Mouse (Mus musculus): Measurements from ENCODE around the gene Snd1. TPM values are rescaled to one million over a fixed set of nuclear protein-coding genes. Genes with fewer than 3 reads are reported as not detected.

Gene Snd1
- polyA plus RNA-seq, 1 experiment from 2014 or later, result 84.5 TPM

DNA sequence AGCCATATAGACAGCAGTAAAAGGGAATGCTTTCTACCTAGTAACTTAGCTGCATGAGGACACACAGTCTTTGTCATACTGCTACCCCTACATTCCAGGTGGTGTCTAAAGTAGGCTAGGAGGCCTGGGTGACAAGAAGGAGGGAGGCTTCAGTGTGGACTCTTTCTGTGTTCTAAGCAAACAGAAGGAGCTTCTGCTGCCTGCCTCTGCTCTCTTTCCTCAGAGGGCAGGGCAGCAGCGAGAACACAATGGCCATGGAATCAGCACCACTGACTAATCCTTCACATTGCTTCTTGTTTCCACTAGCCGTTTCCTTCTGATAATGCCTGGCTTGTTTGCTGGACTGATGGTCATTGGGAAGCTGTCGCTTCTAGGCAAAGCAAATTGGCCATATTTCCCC is 316.2 kb downstream of the Snd1 start:
- H3K9ac ChIP-seq (replicated peaks; ENCODE audit: low read length), result no peak overlapping the region
- 16% methylated on average over 3 of the region's 3 CpGs for WGBS
- no peaks in the 10 kb centered on the region for H3K9me3 ChIP-seq (ENCODE audit: control insufficient read depth, low read length)
- H3K4me3 ChIP-seq (replicated peaks; ENCODE audit: low read depth, low read length), result no peak overlapping the region
- H3K36me3 ChIP-seq (ENCODE audit: control insufficient read depth, insufficient read depth, low read length), result no peaks in the 10 kb centered on the region
- no peaks in the 10 kb centered on the region for H3K27me3 ChIP-seq (ENCODE audit: control insufficient read depth, insufficient read depth, low read length)
- no peak for DNase-seq
- H3K4me1 ChIP-seq (ENCODE audit: control insufficient read depth, insufficient read depth, low read length), result peaks cover 11% of the 10 kb centered on the region
- H3K4me2 ChIP-seq (ENCODE audit: low read length), result no peak overlapping the region
- no peak overlapping the region for H3K27ac ChIP-seq (replicated peaks; ENCODE audit: low read depth, low read length)
- no peak for ATAC-seq (ENCODE audit: low FRiP score, low TSS enrichment)

DNA sequence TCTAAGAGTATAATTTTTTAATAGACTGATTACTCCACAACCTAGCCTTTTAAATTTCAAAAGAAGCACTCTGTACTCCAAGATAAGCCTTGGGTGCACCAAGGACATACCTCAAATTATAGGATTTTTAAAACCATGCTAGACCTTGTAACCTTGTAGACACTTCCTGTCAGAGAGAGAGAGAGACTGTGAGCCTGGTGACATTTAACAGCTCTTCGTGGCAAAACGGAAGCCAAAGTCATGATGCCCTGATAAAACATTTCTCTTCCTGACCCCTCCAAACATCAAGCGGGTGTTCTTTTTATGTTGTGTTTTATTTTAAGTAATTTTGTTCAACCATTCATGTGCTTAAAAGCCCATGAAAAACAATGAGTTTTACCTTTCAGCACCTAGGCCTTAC is 316.9 kb downstream of the Snd1 start:
- no peak overlapping the region for H3K4me3 ChIP-seq (replicated peaks; ENCODE audit: low read depth, low read length)
- no peak overlapping the region for H3K27ac ChIP-seq (replicated peaks; ENCODE audit: low read depth, low read length)
- WGBS, result 93% methylated on average over 3 of the region's 3 CpGs
- no peak overlapping the region for H3K9ac ChIP-seq (replicated peaks; ENCODE audit: low read length)
- H3K4me2 ChIP-seq (ENCODE audit: low read length), result no peak overlapping the region
- DNase-seq (no peak), ATAC-seq (ENCODE audit: low FRiP score, low TSS enrichment) (no peak)
- H3K36me3 ChIP-seq (ENCODE audit: control insufficient read depth, insufficient read depth, low read length), result 0 out of 2 replicates have a peak, but pooled peaks cover 2% of the 10 kb centered on the region
- no peaks in the 10 kb centered on the region for H3K27me3 ChIP-seq (ENCODE audit: control insufficient read depth, insufficient read depth, low read length)
- peaks cover 11% of the 10 kb centered on the region for H3K4me1 ChIP-seq (ENCODE audit: control insufficient read depth, insufficient read depth, low read length)
- H3K9me3 ChIP-seq (ENCODE audit: control insufficient read depth, low read length), result no peaks in the 10 kb centered on the region

DNA sequence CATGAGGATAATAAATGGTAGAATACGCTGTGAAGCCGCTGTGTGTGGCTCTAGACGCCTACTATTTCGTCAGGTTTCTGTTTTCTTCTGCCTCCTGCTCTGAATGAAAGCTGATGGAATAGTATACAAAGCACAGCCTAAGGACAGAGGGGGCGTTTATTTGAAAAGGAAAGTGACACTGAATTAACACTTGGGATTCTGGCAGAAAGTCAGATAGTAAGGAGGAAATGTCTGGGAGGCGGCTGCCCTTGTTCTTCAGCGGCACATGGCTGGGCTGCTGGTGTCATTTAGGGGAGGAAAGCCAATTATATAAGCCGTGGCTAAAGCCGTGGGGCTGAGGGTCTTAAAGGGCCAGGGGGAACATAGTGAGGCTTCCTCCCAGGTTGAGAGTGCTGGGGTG is 320.4 kb downstream of the Snd1 start:
- Histone ChIP-seq H3K9me3 (ENCODE audit: control insufficient read depth, low read length) (no peaks in the 10 kb centered on the region), H3K27ac (replicated peaks; ENCODE audit: low read depth, low read length) (peak overlapping the region; percentile 58), H3K36me3 (ENCODE audit: control insufficient read depth, insufficient read depth, low read length) (0 out of 2 replicates have a peak, but pooled peaks cover 2% of the 10 kb centered on the region), H3K9ac (replicated peaks; ENCODE audit: low read length) (no peak overlapping the region; the same call in 1 of the 2 replicates), H3K4me2 (ENCODE audit: low read length) (0 out of 2 replicates have a peak overlapping the region, but pooled peaks have one; percentile 1), H3K4me3 (replicated peaks; ENCODE audit: low read depth, low read length) (no peak overlapping the region), H3K4me1 (ENCODE audit: control insufficient read depth, insufficient read depth, low read length) (peaks cover 11% of the 10 kb centered on the region), H3K27me3 (ENCODE audit: control insufficient read depth, insufficient read depth, low read length) (no peaks in the 10 kb centered on the region)
- ATAC-seq (ENCODE audit: low FRiP score, low TSS enrichment) (peak; percentile 46; the same call in 1 of the 2 replicates), DNase-seq (peak; percentile 65)
- 15% methylated on average over 9 of the region's 9 CpGs for WGBS

DNA sequence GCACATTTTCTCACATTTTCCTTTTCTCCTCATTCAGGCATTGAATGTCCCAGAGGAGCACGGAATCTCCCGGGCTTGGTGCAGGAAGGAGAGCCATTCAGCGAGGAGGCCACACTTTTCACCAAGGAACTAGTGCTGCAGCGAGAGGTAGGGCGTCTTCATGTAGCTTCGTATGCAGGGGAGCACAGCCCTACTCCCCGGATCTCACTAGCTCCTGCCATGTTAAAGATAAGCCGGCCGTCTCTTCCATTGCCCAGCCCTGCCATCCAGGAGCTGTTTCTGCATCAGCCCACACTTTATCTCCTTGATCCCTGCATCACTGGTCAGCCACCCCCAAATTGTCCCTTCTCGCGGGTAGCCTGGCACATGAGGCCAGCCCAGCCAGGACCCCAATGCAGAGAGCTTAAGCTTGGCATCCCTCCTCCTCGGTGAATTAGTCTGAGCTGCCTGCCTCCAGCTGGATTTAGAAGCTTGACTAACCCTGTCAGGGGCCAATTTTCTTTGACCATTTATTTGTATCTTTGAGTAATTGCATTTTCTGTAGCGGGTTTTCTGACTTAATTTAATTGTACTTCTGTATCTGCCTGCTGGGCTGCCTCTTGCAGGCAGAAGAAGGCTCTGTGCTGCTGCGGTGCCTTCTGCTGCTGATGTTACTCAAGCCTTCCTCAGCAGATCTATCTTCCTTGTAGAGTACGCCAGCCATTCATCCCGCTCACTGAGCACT is 321.0 kb downstream of the Snd1 start:
- H3K9me3 ChIP-seq (ENCODE audit: control insufficient read depth, low read length), result no peaks in the 10 kb centered on the region
- DNase-seq (peak; percentile 38), ATAC-seq (ENCODE audit: low FRiP score, low TSS enrichment) (peak; percentile 14; the same call in 1 of the 2 replicates)
- no peak overlapping the region; the same call in 1 of the 2 replicates for H3K9ac ChIP-seq (replicated peaks; ENCODE audit: low read length)
- H3K4me3 ChIP-seq (replicated peaks; ENCODE audit: low read depth, low read length), result no peak overlapping the region
- peaks cover 11% of the 10 kb centered on the region for H3K4me1 ChIP-seq (ENCODE audit: control insufficient read depth, insufficient read depth, low read length)
- H3K27ac ChIP-seq (replicated peaks; ENCODE audit: low read depth, low read length), result peak overlapping the region; percentile 58
- 67% methylated on average over 16 of the region's 16 CpGs for WGBS
- 0 out of 2 replicates have a peak, but pooled peaks cover 2% of the 10 kb centered on the region for H3K36me3 ChIP-seq (ENCODE audit: control insufficient read depth, insufficient read depth, low read length)
- H3K27me3 ChIP-seq (ENCODE audit: control insufficient read depth, insufficient read depth, low read length), result no peaks in the 10 kb centered on the region
- 0 out of 2 replicates have a peak overlapping the region, but pooled peaks have one; percentile 1 for H3K4me2 ChIP-seq (ENCODE audit: low read length)

DNA sequence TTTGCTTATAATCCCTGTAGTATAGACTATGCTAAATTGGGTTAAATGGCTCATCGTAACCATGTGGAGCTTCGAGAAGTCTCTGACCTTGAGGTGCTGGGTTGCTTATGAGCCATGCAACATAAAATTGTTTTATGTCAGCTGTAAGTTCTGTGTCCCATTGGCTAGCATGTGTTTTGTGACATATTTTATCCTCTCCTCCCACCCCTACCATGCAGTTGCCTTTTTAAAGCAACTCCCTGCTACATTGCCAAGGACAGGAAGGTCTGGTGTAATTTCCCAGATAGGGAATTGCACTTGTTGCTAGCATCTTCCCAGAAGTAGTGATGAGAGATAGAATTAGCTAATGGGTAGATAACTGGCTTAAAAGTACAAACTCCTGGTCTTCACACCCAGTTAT is 324.9 kb downstream of the Snd1 start:
- Histone ChIP-seq H3K4me2 (ENCODE audit: low read length) (no peak overlapping the region), H3K4me3 (replicated peaks; ENCODE audit: low read depth, low read length) (no peak overlapping the region), H3K27ac (replicated peaks; ENCODE audit: low read depth, low read length) (no peak overlapping the region), H3K27me3 (ENCODE audit: control insufficient read depth, insufficient read depth, low read length) (no peaks in the 10 kb centered on the region), H3K4me1 (ENCODE audit: control insufficient read depth, insufficient read depth, low read length) (peaks cover 11% of the 10 kb centered on the region), H3K9ac (replicated peaks; ENCODE audit: low read length) (no peak overlapping the region), H3K9me3 (ENCODE audit: control insufficient read depth, low read length) (no peaks in the 10 kb centered on the region), H3K36me3 (ENCODE audit: control insufficient read depth, insufficient read depth, low read length) (0 out of 2 replicates have a peak, but pooled peaks cover 2% of the 10 kb centered on the region)
- ATAC-seq (ENCODE audit: low FRiP score, low TSS enrichment) (no peak), DNase-seq (no peak)
- 91% methylated on average over 2 of the region's 2 CpGs for WGBS

DNA sequence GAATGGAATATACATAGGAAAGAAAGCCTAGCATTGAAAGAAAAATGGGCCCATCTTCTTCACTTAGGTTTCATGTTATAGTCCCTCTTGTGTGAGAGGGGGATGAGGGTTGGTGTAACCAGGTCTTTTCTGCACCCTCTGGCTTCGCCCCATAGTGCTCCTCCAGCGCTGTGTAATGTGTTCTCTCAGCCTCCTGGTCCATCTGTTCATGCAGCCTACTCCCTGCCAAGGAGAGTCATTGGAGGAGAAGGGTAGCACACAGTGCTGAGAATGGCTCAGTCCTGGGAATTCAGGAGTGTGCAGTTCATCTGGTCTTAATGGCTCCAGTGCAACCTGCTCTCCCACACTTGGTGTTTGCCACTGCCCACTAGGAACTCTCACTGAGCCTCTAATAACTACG is 326.0 kb downstream of the Snd1 start:
- Histone ChIP-seq H3K9me3 (ENCODE audit: control insufficient read depth, low read length) (no peaks in the 10 kb centered on the region), H3K4me1 (ENCODE audit: control insufficient read depth, insufficient read depth, low read length) (peaks cover under 1% of the 10 kb centered on the region; the same call in 1 of the 2 replicates), H3K4me3 (replicated peaks; ENCODE audit: low read depth, low read length) (no peak overlapping the region), H3K27ac (replicated peaks; ENCODE audit: low read depth, low read length) (no peak overlapping the region), H3K9ac (replicated peaks; ENCODE audit: low read length) (no peak overlapping the region), H3K4me2 (ENCODE audit: low read length) (no peak overlapping the region), H3K36me3 (ENCODE audit: control insufficient read depth, insufficient read depth, low read length) (0 out of 2 replicates have a peak, but pooled peaks cover 2% of the 10 kb centered on the region), H3K27me3 (ENCODE audit: control insufficient read depth, insufficient read depth, low read length) (no peaks in the 10 kb centered on the region)
- WGBS, result 89% methylated on average over 3 of the region's 3 CpGs
- DNase-seq (no peak), ATAC-seq (ENCODE audit: low FRiP score, low TSS enrichment) (no peak)

DNA sequence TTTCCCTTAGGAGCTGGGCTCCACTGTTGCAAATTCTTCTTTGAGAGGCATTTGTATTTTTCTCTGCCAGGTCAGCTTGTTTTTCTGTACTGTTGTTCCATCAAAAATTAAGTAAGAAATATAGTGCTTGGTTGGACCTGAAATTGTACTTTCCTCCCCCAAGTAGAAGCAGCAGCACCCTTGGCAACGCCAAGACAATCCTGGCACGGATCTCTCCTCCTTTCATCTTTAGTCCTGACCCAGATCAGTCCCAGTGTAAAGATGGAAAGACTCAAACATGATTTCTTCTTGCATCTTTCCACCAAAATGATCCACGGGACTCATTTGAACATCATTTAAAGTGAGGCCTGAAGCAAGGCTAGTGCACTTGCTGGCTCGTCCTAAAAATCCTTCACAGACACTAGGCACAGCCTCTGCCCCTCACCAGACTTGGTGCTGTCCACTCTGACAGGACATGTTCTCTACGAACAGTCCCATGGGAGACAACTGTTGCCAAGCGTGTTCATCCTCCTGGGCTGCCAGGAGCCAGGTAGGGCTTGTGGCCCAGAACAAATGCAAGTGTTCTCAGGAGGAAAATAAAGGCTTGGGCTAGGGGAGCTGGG is 328.8 kb downstream of the Snd1 start:
- H3K9ac ChIP-seq (replicated peaks; ENCODE audit: low read length), result no peak overlapping the region
- H3K27me3 ChIP-seq (ENCODE audit: control insufficient read depth, insufficient read depth, low read length), result no peaks in the 10 kb centered on the region
- DNase-seq, result no peak
- no peaks in the 10 kb centered on the region for H3K4me1 ChIP-seq (ENCODE audit: control insufficient read depth, insufficient read depth, low read length)
- no peaks in the 10 kb centered on the region for H3K36me3 ChIP-seq (ENCODE audit: control insufficient read depth, insufficient read depth, low read length)
- H3K9me3 ChIP-seq (ENCODE audit: control insufficient read depth, low read length), result no peaks in the 10 kb centered on the region
- WGBS, result 93% methylated on average over 6 of the region's 6 CpGs
- no peak overlapping the region for H3K4me2 ChIP-seq (ENCODE audit: low read length)
- no peak overlapping the region for H3K27ac ChIP-seq (replicated peaks; ENCODE audit: low read depth, low read length)
- H3K4me3 ChIP-seq (replicated peaks; ENCODE audit: low read depth, low read length), result no peak overlapping the region
- no peak for ATAC-seq (ENCODE audit: low FRiP score, low TSS enrichment)

DNA sequence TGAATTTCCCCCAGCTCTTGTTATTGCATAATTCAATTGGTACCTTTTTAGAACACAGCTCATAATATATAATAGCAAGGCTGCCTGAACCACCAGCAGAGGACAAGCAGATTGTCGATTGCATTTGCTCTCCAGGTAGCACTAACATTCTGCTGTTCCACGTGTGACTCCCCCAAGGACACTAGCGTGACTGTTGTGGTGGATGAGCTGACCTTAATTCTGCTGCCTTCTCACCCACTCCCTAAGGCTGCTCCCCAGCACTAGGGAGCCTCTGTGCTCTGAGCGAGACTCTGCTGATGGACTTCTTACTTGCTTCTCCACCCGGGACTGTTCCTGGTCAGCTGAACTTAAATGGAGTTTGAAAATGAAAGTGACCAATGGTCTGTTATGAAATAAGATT is 329.8 kb downstream of the Snd1 start:
- H3K36me3 ChIP-seq (ENCODE audit: control insufficient read depth, insufficient read depth, low read length), result peaks cover 4% of the 10 kb centered on the region
- H3K9ac ChIP-seq (replicated peaks; ENCODE audit: low read length), result no peak overlapping the region
- H3K4me2 ChIP-seq (ENCODE audit: low read length), result no peak overlapping the region
- DNase-seq, result no peak
- H3K4me1 ChIP-seq (ENCODE audit: control insufficient read depth, insufficient read depth, low read length), result no peaks in the 10 kb centered on the region
- H3K4me3 ChIP-seq (replicated peaks; ENCODE audit: low read depth, low read length), result no peak overlapping the region
- no peak overlapping the region for H3K27ac ChIP-seq (replicated peaks; ENCODE audit: low read depth, low read length)
- no peaks in the 10 kb centered on the region for H3K27me3 ChIP-seq (ENCODE audit: control insufficient read depth, insufficient read depth, low read length)
- 92% methylated on average over 5 of the region's 5 CpGs for WGBS
- ATAC-seq (ENCODE audit: low FRiP score, low TSS enrichment), result no peak
- H3K9me3 ChIP-seq (ENCODE audit: control insufficient read depth, low read length), result no peaks in the 10 kb centered on the region
